Mouse (Mus musculus) c-Kit-positive CD71-negative TER-119-negative erythroid progenitor cells, embryonic 14.5 days (primary cell): ENCODE data around the gene Sod2.
"Not testable (repeated sequence)": the region's sequence is repeated elsewhere in the genome, so short reads cannot be mapped to it uniquely, and the experiment has no call there.

Source experiments
- DNase-seq: peaks from one replicate; pipeline ENCODE4 v3.0.0-alpha.2; 2013; ENCODE audit warnings: low read depth

Gene Sod2

DNA sequence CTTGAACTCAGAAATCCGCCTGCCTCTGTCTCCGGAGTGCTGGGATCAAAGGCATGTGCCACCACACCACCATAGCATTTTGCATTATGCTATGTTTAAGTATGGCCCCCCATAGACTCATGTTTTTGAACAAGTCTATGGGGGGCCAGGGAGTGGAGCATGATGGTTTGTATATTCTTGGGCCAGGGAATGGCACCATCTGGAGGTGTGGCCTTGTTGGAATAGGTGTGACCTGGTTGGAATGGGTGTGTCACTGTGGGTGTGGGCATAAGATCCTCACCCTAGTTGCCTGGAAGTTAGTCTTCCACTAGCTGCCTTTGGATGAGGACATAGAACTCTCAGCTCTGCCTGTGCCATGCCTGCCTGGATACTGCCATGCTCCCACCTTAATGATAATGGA lies at the start of gene Sod2:
Gene Sod2 (plus strand): TSS at position 301 of the 400 bp plus-strand sequence.
- DNase-seq, result not testable (repeated sequence)

DNA sequence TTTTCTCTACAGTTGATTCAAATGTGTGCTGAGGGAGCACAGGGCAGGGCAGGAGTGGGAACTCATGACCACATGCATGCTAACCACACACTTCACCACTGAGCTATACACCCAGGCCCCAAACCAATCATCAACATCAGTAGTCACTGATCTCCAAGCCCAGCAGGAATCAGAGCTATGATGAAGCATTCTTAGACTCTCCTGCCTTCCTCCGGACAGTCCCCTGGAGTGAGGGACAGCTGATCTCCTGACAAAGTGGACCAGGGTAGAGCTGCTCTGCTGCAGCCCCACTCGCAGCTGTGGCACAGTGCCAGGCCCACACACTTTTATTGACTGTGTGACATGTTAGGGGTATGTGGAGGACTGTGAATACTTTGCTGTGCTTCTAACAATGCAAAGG lies 47.3 kb upstream of the Sod2 start:
- not testable (repeated sequence) for DNase-seq

DNA sequence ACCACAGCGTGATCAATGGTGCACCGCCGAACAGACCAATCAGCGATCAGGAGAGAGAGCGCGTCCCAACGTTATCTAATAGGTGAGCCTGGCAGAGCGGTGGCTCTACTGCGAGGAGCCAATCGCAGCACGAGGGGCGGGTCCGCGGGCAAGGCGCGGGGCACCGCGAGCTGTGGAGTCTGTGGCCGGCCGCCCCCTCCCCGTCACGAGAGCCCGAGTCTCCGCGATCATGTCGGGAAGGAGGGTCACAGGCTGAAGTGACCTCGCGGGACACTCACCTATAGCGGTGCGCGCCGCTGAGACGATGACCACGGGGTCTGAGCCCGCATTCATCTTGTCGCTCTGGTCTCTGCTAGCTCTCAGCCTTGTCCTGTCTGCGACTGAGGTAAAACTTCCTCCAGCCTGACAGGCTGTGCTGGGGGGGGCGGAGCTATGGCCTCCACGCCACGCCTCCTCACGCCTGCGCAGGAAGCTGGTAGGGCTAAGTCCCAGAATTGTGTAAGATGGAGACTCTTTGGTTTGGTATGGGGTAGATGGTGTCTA lies 46.2 kb upstream of the Sod2 start, which contains the start of gene Acat2:
Gene Acat2 (minus strand): TSS at position 417 of the 543 bp plus-strand sequence.
- DNase-seq, result peak; percentile 85

DNA sequence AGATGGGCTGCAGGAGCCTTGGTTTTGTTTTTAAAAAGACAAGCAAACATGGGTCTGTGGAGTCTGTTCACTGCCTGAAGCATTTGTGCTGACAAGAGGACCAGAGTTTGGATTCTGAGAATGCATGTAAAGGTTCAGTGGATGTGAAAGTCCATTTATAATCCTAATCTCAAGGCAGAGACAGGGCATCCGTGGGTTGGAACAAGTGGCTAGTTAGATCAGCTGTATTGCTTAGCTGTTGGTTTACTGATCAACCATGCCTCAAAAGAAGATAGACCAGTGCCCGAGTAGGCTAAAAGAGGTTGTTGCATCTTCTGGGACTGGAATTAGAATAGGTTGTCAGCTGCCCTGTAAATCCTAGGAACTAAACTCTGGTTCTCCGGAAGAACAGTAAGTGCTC lies 43.2 kb upstream of the Sod2 start:
- DNase-seq, result no peak

DNA sequence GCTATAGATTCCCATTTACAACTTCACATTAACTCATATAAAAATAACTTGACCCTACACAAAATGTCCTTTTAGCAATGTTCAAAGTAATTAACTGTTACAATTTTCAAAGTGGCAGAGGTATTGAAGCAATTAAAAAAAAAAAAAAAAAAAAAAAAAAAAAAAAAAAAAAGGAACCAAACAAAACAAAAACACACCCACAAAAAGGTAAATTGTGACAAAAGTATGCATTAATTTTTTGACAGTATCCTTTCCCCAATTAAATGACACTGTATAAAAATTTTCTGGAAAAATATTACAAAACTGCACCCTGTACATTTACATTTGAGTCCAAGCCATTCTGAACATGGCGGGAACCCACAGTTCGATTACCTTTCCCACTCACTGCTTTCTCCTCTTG lies 39.5 kb upstream of the Sod2 start:
- DNase-seq, result no peak

DNA sequence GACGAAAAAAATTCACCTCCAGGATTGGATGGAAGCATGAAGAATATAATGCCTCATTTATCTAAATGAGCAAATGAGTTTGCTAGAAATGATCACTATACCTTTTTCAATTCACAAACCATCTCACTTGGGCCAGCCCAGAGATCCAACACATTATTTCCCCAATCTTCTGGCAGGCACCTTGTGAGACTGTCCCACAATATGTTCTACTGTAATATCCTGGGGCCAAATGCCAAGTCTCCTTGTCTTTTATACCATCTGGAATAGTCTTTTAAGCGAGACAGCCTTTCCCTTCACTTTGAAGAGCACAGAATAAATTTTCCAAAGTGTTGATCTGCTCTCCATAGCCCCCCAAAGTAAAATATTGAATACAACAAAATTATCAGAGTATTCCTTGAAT lies 32.8 kb upstream of the Sod2 start:
- no peak for DNase-seq

DNA sequence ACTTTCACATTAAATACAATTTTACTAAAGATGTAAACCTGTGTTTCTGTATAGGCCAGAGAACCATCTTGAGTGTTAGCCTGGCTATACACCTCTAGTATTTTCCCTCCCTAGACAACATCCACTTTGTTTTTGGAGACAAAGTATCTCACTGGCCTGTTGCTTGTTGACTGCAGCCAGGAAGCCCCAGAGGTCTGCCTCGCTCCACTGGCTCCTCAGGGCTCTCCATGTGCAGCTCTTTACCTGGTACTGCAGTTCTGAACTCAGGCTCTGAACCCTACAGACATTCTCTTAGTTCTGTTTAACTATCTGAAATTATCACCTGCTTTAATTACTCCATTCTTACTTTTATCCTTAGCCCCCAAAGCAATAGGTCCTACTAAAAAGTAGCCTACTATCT lies 28.1 kb upstream of the Sod2 start:
- no peak for DNase-seq

DNA sequence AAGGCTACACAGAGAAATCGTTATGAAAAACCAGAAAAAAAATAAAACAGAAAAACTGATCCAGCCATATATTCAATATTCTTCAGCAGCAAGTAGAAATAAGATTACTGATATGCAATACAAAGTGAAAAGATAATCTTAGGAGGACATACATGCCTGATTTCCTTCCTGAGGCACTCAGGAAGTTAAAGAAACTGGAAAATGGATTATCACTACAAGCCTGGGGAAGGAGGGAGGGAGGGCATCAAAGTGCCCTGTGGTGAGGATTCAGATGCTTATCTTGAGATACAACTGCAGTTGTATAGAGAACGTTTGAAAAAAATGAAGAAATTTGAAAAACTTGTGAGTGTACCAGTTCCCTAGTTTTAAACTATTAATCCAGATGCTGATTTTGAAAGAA lies 22.7 kb upstream of the Sod2 start:
- no peak for DNase-seq

DNA sequence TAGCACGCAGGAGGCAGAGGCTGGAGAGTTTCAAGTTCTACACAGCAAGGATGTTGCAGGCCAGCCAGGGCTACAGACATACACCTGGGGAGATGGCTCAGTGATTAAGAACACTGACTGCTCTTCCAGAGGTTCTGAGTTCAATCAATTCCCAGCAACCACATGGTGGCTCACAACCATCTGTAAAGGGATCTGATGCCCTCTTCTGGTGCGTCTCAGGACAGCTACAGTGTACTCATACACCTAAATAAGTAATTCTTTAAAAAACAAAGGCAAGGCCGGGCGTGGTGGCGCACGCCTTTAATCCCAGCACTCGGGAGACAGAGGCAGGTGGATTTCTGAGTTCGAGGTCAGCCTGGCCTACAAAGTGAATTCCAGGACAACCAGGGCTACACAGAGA lies 18.6 kb upstream of the Sod2 start:
- DNase-seq, result not testable (repeated sequence)

DNA sequence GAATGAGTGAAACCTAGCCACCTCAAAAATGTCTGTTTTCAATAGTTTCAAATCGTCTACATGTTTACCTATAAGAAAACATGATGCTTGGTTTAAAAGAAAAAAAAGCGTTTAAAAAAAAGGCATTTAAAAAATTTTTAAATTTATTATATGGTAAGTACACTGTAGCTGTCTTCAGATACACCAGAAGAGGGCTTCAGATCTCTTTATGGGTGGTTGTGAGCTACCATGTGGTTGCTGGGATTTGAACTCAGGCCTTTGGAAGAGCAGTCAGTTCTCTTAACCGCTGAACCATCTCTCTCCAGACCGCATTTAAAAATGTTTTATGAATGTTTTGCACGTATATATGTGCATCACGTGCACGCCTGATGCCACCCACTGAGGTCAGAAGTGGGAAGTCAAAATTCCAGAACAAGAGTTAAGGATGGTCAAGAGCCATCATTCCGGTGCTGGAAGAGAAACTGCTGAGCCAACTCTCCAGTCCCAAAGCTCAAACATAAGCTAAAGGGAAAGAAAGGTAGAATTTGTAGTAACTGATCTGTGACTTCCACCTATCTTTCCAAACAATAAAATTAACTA lies 16.0 kb upstream of the Sod2 start:
- DNase-seq, result no peak

DNA sequence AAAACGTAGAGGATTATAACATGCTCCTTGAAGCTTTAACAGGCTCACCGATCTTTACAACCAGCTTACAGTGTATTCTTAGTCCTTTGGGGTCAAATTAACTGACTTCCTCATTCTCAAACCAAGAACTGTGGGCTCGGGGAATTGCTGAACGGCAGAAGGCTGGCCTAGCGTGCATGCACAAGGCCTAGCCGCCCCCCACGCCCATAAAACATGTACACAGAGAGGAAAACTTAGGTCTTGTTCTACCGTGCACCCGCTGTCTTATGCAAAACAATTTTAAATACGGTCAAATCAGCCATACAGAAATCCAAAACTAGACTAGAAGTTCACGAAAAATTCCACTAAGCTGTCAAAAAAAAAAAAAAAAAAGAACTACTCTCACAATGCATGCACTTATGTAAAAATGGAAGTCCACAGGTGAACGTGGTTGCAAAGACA lies 15.4 kb upstream of the Sod2 start:
- peak; percentile 58 for DNase-seq

DNA sequence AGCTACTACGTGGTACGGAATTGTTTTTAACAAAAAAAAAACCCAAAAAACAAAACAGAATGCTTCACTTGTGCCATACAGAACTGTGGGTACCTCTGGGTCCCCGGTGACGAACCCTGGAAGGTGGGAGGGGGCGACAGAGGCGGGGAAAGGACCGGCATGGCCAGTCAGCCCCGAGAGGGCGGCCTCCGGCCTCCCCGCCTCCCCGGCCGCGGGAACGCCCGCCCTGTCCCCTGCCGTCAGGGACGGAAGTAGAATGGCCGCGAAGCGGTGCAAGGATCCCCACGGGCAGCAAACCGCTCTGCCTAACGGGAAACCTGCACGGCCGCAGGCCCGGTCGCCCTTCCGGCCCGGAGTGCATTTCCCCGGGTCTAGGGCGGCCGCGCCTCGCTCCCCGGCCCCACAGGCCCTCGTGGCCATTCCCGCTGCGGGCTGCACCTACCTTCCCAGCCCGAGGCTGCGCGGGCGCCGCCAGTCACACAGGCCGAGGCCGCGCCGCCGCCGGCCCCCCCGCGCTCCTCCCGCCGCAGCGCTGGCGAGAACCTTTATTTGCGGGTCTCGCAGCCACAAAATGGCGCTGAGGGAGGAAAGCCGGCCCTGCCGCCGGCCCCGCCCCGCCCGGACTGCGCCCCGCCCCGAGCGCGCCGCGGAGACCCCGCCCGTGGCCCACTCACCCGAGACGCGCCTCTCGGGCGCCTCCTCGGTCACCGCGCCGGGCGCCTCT lies 14.8 kb upstream of the Sod2 start:
- peak; percentile 56 for DNase-seq

DNA sequence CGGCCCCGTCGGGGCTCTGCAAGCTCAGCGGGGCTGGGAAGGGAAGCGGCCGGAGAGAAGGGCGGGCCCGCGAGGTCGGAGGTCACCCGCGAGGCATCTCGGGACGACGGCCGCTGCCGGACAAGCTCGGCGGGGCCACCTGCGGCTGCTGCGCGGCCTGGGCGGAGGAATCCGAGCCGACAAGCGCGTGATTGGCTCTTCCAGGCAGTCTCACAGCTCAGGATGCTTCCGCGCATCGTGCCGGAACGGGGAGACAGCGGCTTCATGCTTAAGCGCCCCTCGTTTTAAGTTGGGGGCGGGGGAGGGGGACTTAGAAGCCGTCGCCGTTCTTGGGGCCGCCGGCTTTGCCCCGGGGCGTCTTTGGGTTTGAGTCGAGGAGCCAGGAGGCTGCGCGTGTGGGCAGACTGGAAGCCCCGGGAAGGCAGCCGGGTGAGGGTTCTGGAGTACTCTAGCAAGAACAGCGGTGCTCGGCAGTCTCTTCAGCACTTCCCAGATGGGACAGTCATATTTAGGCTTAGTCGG lies 14.1 kb upstream of the Sod2 start:
- peak; percentile 82 for DNase-seq

DNA sequence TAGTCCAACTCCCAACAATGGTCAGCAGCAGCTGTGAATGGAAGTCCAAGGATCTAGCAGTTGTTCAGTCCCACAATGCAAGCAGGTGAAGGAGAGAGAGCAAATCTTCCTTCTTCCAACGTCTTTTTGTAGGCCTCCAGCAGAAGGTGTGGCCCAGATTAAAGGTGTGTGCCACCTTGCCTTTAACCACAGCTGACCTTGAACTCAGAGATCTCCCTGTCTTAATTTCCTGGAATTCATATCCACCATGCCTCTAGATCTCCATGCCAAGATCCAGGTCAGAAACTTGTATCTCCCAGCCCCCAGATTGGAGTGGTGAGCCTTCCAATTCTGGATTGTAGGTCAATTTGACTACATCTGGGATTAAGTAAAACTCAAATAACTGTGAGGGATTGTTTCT lies 12.6 kb upstream of the Sod2 start, which contains the start of gene Wtap:
Gene Wtap (minus strand): TSS at position 101 of the 400 bp plus-strand sequence.
- no peak for DNase-seq

DNA sequence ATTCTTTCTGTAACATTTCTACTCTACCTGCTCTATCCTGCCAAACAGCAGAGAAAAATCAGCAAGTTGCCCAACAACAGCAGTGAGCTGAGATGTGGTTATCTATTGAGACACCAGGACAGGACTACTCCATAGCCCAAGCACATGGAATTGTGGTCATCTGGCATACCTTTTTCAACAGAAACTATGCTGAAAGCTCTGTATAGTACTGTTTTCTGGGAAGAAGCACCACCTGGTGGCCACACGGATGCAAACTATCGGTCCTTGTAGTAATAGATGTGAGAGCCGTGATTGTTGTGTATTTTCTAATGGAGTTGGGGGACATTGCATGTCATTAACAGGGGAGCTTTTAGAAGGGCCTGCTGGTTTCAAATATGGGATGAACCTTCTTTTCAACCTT lies 10.3 kb upstream of the Sod2 start:
- no peak for DNase-seq

DNA sequence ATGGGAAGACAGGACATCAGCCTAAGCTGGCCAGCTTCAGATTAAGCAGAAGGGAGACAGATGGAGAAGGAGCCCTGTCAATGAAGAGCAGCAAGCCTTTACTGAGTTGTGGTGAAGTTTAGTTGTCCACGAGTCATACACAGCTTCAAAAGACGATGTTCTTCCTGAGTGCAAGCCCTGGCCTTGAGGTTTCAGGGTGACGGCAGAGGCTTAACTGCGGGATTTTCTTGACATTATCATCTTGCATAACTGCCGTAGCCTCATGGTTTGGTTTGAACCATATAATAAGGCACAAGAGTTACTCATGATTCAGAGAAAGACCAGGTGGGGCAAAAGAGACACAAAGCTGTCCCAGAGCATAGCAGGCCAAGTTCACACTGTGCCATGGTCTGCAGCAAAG lies 8.8 kb upstream of the Sod2 start:
- no peak for DNase-seq

DNA sequence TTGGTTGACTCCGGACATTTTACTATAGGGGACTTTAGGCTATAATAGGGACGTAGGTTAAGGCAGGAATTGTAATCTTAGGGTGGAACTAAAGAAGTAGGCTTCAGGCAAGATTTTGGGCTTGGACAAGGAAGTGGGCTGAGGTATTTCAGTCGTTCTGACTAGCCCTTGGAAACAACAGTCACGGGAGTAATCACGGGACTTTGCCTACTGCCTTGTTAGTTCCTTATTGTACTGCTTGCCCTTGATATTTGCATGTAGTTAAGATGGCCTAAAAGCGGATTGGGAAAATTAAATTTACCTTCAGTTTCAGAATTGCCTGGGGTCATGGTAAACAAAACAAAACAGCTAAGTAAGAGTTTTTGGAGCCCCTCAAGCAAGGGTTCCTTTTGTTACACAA lies 7.6 kb upstream of the Sod2 start:
- DNase-seq, result no peak

DNA sequence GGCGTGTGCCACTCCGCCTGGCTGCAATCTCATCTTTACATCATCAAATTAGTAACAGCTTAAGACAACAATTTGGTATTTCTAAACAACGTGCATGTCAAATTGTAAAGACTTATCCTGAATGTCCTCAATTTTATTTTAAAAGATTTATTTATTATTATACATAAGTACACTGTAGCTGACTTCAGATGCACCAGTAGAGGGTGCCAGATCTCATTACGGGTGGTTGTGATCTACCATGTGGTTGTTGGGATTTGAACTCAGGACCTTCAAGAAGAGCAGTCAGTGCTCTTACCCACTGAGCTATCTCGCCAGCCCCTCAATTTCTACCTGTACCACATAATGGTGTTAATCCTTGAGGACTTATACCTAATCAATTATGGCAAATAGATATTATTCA lies 4.4 kb upstream of the Sod2 start:
- not testable (repeated sequence) for DNase-seq

DNA sequence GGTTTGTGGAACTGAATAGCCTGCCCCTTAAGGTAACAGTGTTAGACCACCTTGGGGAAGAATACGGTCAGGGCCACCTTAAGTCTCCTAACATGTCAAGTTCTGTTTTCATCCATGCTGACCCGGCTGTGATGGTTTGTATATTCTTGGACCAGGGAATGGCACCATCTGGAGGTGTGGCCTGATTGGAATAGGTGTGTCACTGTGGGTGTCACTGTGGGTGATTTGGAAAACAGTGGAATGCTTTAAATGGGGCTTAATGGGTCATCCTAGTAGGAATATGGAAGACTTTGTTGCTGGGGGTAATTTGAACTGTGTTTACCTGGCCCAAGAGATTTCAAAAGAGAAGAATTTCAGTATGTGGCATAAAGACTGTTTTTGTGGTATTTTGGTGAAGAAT lies 2.2 kb upstream of the Sod2 start:
- DNase-seq, result not testable (repeated sequence)

DNA sequence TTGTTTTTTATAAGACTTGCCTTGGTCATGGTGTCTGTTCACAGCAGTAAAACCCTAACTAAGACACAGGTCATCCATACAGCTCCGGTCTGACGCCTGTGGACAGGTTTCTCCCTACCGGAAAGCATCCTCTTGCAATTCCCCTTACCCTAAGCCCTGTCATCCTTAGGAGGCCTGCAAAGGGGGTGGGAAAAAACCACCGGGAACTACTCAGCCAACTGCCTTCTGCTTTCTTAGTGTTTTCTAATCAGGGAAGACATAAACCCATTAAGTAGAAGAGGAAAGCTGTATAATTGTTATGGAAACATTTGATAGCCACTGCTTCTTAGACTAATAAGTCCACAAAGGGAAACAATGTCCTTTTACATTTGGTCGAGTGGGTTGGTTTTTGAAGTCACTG lies 338 bp downstream of the Sod2 start:
- DNase-seq, result no peak

DNA sequence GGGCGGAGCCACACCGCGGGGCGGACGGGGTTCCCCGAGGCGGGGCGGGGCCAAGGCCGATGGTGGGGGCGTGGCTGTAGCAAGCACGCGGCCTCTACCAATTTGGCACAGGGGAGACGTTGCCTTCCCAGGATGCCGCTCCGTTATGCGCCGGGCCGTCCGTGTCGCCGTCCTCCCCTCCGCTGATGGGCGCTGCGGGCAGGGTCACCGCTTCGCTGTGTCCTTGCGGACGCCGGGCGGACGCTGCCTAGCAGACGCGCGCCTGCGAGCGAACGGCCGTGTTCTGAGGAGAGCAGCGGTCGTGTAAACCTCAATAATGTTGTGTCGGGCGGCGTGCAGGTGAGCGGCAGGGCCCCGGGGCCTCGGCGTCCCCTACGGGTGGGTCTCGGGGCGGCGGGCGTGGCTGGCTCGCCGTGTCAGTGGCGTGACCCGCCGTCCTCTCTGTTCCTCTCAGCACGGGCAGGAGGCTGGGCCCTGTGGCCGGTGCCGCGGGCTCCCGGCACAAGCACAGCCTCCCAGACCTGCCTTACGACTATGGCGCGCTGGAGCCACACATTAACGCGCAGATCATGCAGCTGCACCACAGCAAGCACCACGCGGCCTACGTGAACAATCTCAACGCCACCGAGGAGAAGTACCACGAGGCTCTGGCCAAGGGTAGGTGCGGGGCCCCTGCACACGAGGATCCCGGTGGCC lies 1.2 kb downstream of the Sod2 start:
- DNase-seq, result peak; percentile 79

DNA sequence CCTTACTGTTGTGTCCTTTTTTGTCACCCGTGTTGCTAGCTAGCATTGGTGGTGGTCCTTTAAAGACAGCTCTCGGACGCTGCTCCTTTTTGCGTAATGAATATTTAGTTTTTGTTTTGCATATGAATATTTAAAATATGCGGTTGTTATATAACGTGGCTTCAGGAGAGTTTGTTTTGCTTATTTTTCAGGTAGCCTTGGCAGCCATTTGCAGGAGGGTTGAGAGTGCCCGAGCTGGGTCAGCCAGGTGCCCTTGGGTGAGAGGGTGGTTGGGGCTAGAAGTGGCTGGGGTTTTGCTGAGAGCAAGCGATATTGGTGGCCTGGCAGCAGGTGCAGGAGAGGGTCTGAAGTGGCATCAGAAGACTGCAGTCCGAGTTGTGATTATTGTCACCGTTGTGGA lies 1.9 kb downstream of the Sod2 start:
- no peak for DNase-seq

DNA sequence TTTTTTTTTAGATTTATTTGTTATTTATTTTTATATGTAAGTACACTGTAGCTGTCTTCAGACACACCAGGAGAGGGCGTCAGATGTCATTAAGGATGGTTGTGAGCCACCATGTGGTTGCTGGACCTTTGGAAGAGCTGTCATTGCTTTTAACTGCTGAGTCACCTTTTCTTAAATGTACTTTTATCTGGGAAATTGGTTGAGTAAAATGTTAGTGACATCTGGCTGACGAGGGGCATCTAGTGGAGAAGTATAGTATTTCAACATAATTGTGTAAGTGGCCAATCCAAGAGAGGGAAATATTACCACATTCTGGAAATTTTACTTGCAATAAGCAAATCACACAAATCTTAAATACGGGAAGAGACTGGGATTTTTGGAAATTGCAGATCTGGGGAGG lies 3.2 kb downstream of the Sod2 start:
- peak; percentile 68 for DNase-seq
